Mouse (Mus musculus): ENCODE data around the gene Cntrl.

Gene Cntrl

DNA sequence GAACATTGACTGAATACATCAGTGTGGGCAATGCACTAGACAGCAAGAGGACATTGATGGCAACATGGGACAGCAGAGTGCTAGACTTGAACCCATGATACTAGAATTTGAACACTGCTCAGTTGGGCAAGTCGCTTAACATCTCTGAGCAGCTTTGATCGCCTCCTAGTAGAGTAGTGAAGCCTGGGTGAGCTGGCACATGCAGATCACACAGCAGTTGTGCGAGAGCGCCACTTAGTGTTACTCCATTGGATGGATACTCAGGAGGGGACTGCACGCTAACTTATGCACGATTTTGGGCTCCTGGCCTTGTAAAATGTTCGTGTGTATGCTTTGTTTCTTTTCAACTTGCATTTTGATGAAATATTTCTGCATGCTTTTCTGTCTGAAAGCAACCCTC is 15.4 kb downstream of the Cntrl start:
- in situ Hi-C loops (cut with MboI, MseI) = loop anchor here (25.0 kb wide), 1 partner anchor 412 kb away; no protein-coding TSS in a partner anchor

DNA sequence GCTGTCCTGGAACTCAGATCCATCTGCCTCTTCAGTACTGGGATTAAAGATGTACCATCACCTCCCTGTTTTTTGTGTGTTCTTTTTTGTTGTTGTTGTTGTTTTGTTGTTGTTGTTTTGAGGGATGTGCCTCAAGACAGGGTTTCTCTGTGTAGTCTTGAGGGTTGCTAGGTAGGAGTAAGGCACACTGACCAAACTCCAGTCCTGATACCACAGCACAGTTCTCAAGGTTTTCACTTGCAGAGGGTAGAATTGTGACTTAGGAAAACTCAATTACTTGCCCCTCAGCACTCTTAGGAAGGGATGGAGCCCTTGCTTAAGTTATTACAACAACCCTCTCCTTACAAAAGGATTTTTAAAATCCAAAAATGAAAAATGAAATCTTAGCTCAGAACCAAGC is 22.2 kb downstream of the Cntrl start:
- in situ Hi-C loops (cut with MboI, MseI) = loop anchor here (25.0 kb wide), 1 partner anchor 419 kb away; no protein-coding TSS in a partner anchor

DNA sequence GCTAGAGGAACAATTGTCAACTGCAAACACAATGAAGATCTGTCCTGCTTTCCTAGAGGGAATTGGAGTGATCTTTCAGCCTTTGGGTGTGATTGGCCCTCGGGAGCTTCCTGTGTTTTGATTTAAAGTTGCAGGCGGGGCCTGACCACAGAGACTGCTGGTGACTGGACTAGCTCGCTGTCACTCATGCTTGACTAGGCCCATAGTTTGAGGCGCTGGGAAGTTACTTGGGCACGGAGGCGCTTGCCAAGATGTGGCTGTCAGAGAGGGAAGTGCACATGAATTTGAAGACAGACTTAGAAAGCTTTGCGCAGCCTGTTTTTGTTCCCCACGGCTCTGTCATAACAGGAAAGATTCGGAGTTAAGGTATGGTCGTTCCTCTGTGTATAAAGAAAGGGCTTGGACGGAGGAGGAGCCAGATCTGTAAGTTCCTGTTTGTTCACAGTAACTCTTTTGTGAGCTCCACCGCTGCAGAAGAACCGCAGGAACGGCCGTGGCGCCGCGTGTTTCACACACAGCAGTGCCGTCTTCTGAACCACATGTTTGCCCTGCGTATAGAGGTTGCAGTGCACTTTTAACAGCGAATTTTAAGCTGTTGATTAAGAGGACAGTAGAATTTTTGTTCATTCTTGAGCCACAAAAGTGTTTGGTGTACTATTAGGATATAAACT is 22.8 kb downstream of the Cntrl start:
- in situ Hi-C loops (cut with MboI, MseI) = loop anchor here (25.0 kb wide), 1 partner anchor 420 kb away; no protein-coding TSS in a partner anchor

DNA sequence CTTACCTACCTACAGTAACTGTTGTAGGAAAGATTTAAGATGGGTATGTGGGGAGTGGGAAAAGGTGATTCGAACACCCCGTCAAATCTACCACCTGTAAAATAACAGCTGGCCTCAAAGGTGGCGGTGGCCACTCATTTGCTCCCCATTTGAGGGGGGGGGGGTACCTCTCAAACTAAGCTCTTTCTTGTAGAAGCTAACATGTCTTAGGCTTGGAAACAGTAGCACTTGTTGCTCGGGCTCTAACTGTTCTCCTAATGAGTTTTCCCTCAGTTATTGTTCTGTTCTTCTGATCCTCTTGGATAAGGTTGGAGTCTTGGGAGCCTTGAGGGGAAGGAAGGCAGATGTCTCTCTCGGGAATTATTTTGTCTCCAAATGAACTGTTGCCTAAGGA is 23.4 kb downstream of the Cntrl start:
- in situ Hi-C loops (cut with MboI, MseI) = loop anchor here (25.0 kb wide), 1 partner anchor 420 kb away; no protein-coding TSS in a partner anchor

DNA sequence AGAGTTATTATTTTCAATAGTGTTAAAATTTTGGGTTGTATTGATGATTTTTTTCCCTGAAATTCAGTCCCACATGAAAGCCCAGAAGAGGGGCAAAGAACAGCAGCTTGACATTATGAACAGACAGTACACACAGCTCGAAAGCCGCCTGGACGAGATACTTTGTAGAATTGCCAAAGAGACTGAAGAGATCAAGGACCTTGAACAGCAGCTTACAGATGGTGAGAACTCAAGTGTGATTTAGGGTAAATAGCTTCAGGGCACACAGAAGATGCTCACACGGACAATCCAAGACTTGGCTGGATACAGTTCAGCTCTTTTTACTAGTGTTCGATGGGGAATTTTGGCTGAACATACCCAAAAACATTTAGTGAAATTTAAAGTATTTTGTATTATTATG is 24.6 kb downstream of the Cntrl start:
- in situ Hi-C loops (cut with MboI, MseI) = loop anchor here (25.0 kb wide), 1 partner anchor 422 kb away; no protein-coding TSS in a partner anchor

DNA sequence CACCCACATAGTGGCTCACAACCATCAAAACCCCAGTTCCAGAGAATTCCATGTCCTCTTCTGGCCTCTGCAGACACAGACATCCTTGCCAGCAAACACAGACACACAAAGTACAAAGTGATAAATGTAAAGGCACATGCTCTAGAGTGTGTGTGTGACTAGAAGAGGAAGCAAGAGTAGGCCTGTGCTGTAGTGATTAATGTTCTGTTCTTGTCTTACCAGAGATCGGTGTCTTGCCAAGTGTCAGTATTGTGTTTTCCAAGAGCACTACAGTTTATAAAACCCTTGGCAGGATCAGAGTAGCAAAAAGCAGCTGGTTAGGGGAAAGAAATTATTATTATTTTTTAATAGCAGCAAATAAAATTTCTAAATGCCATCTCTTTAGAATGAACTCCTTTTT is 29.3 kb downstream of the Cntrl start:
- in situ Hi-C loops (cut with MboI, MseI) = loop anchor here (25.0 kb wide), 1 partner anchor 426 kb away; no protein-coding TSS in a partner anchor

DNA sequence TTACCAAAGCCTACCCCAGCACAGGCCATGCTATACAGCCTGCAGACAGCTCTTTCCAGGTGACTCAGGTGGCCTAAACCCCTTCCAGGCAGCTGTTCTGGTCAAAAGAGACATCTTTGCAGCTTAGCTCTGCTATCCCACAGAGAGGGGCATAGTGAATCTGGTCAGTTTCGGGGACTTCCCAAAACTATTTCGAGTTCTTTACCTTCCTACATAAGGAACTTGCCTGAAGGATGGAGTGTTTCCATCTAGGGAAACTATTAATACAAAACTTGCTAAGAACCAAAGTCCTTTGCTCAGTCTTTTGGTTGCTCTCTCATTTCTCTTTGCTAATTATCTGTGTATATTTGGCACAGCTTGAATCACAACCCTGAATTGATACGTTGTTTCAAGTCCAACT is 32.4 kb downstream of the Cntrl start:
- in situ Hi-C loops (cut with MboI, MseI) = loop anchor here (5.0 to 25.0 kb wide), 2 partner anchors 46 to 429 kb away; no protein-coding TSS in a partner anchor

DNA sequence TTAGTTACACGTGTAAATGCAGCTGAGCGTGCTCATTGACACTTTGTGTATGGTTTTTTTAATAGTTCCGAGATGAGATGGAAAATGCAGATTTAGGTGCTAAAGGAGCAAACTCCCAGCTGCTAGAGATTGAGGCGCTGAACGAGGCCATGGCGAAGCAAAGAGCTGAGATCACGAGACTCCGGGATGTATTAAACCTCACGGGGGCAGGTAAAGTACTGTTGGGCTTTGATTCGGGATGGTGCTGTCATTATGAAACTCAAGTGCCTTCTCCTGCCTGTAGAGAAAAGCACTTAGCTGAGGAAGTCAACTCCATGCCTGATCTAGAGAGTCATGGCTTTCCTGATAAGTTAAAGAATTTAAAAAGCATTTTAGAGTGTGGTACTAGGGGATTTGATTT is 39.5 kb downstream of the Cntrl start:
- in situ Hi-C loops (cut with MboI, MseI) = loop anchor here (25.0 kb wide), 1 partner anchor 437 kb away; no protein-coding TSS in a partner anchor

DNA sequence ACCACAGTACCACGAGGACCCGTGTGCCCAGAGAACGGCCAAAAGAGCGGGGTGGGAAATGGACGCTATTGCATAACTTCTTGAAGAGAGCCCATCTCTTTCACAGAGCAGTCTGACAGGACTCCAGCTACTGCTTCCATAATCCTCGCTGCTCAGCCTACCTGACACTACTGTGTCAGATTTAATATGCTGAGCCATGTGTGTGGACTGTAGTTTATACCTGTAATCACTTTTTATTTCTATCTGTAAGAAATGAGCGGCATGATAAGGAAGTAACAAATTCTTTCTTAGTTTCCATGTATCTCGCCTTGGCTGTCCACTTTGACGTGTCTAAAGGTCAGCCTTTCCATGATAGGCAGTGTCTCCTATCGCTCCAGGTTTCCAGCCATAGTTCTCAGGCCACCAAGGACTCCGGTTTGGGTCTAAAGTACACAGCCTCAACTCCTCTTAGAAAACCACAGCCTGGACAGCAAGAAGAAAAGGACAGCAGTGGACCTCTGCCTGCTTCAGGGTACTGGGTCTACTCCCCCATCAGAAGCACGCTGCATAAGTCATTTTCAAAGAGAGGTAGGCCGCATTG is 42.1 kb downstream of the Cntrl start:
- in situ Hi-C loops (cut with MboI, MseI) = no loop called here

DNA sequence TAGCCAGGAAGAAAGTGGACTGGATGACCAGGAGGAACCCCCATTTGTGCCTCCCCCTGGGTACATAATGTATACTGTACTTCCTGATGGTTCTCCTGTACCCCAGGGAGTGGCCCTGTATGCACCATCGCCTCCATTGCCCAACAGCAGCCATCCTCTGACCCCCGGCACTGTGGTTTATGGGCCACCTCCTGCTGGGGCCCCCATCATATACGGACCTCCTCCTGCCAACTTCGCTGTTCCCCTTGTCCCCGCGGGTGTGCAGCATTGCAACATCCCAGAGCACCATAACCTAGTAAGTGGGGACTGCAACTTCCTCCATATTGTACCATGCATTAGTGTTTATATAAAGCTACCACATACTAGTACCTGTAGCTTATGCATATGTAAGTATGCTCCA is 43.9 kb downstream of the Cntrl start:
- in situ Hi-C loops (cut with MboI, MseI) = no loop called here

DNA sequence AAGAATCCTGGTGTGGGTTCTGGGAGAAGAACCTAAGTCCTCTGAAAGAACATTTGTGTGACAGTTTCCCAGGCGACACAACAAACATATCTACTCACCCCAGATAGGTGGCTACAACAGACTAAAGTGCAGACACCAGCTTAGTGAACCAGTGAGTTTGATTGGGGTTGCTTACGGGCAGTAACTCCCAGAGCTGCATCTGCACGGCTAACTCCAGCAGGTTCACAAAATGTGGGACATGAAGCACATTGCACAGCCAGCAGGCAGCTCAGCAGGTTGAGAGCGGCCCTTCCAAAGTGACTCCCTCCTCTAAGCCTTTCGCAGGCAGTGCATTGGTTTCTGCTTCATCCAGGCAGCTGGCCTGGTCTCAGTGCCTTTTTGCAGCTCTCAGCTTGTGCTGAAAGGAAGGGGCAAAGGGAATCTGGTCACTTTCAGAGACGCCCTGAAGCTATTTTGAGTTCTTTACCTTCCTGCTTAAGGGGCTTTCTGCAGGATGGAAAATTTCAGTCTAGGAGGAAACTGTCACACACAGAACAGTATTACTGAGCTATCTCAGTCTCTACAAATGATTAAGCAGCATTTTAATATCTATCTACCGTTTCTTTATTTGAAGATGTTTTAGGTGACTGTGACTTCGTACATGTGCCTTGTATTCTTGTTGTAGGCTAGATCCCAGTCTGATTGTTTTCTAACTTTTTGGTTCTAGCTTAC is 44.7 kb downstream of the Cntrl start:
- in situ Hi-C loops (cut with MboI, MseI) = no loop called here

DNA sequence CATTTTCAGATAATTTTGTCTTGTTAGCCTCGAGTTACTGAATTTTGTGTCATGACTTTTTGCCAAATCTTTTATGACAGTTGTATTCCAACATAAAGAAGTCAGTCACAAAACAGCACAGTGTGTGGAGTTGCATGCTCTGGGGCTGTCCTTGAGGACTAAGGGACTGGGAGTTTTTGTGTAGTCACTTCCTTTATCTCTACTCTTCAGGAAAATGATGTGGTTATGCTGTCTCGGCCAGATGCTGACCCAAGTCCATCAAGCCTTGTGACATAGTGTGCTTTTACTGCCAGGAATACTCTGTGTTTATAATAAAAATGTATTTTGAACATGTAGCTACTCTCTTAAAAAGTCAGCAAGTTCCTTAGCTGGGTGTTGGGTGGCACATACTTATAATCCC is 47.7 kb downstream of the Cntrl start:
- in situ Hi-C loops (cut with MboI, MseI) = no loop called here

DNA sequence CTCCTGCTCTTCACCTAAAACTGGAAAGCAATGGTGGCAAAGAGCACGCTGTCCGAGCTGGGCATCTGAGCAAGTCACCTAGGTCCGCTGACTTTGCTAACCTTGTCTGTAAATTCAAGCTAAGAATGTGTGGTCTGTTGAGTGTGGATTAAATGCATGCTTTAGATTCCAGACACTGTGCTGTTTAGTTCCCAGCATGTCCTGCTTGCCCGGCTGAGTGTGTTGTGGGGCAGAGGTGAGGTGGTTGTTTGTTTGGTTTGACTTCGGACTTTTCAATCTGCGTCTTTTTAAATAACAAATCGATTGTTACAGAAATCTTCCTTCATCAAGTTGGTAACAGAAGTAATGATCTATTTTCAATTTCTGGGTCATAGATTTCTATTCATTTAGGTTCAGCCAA is 48.5 kb downstream of the Cntrl start:
- in situ Hi-C loops (cut with MboI, MseI) = no loop called here

DNA sequence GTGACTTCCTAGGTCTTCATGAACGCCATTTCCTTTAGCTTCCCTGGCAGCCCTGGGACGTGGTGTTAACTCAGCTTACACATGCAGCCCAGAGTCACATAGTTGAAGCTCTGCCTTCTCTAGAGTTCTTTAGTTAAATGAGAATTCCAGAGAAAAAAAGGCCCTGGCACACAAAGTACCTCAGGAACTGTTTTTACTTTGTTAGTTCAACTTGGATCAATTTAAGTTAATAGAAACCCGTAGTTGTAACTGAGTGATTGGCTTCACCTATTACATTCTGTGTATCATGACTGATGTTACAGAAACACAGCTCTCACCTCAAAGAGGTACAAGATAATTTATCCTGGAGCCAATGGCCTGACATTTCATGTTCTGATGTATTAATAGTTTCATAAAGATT is 49.1 kb downstream of the Cntrl start:
- in situ Hi-C loops (cut with MboI, MseI) = no loop called here

DNA sequence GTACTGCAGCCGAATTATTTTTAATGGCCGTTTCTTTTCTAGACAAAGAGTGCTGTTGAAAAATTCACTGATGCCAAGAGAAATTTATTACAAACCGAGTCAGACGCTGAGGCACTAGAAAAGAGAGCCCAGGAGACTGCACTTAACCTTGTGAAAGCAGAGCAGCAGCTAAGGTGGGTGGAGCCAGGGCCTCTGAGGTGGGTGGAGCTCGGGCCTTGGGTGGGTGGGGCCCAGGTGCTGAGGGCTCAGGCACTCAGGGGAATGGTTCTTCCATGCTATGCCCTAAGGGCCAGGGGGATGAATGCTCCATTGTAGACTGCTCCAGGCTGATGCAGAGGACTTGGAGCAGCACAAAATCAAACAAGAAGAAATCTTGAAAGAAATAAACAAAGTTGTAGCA is 50.9 kb downstream of the Cntrl start:
- in situ Hi-C loops (cut with MboI, MseI) = no loop called here

DNA sequence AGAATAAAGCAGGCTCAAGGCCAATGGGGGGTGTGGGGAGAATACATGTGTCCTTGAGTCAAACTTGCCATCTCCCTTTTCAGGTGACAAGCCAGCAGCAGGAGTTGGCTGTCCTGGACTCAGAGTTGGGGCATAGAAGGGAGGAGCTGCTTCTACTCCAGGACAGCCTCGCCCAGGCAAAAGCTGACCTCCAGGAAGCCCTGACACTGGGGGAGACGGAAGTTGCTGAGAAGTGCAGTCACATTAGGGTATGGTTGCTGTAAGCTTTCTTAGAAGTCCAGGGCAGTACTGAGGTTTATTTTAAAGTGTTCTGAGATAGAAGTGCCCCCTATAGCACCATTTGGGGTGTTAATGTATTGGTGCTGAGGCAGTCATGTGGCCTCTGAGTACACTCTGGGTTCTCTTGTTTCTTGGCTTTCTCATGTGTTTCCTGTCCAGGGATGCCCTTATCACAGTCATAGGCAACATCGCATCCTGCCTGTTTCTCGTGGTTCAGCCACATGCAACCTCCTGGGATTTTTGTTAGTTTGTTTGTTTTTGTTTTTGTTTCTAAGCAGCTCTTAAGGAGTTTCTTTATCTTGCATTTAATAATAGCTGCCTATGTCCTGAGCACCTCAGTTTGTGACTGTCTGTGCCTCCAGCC is 52.7 kb downstream of the Cntrl start:
- in situ Hi-C loops (cut with MboI, MseI) = no loop called here

DNA sequence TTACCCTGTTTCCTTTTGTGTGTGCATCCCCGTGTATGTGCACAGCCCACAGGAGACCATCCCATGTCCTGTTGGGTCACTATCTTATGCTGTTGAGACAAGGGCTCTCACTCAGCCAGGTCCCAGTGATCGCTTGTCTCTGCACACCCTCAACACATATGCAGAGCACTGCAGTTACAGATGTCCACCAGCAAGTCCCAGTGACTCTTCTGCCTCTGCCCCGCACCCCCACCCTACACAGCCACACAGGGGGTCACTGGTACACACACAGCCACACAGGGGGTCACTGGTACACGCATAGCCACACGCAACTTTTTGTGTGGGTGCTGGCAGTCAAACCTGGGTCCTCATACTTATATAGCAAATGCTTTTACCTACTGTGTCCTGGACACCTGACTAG is 54.1 kb downstream of the Cntrl start:
- in situ Hi-C loops (cut with MboI, MseI) = no loop called here

DNA sequence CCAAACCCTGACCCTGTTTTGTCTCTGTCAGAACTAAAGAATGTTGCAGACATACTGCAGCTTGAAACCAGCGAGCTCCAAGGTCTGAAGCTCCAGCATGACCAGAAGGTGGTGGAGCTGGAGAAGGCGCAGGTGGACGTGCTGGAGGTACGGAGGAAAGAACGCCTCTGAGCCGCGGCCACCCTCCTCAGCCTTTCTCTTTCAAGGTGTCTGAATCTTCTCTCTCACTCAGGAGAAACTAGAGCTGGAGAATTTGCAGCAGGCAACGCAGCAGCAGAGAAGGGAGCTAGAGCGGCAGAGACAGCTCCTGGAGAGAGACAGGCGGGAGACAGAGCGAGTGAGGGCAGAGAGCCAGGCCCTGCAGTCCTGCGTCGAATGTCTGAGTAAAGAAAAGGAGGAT is 56.1 kb downstream of the Cntrl start:
- in situ Hi-C loops (cut with MboI, MseI) = no loop called here

DNA sequence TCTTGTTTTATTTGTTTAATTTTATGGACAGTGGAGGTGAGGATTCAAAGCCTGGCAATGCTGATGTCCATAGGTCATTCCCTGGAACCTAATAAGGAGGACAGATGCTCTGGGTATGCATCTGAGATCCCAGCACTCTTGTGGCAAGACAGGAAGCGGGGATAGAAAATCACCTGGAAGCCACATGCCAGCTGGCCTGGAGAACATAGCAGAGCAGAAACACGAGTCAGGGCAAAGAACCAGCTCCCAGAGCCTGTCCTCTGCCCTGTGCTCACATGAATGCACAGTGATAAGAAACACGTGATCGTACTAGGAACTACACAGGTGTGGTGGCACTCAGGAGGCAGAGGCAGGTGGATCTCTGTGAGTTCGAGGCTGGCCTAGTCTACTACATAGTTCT is 57.5 kb downstream of the Cntrl start:
- in situ Hi-C loops (cut with MboI, MseI) = no loop called here

DNA sequence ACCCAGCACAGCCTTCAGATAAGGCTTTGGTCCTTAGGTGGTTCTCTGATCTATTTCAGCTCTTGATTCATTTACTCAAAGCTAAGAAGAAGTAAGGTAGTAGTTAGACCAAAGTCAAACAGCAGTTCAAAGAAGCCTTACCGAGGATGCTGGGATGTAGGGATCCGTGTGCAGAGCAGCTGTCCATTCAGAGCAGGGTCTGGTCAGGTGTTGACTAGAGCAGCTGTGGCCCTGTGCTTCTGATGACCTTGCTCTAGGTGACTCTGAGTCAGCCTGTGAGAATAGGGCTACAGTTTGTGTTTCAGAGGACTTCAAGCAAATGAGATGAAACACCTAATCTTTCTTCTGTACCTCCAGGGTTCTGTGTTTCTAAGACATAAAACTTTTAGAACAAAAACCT is 60.2 kb downstream of the Cntrl start:
- in situ Hi-C loops (cut with MboI, MseI) = no loop called here

DNA sequence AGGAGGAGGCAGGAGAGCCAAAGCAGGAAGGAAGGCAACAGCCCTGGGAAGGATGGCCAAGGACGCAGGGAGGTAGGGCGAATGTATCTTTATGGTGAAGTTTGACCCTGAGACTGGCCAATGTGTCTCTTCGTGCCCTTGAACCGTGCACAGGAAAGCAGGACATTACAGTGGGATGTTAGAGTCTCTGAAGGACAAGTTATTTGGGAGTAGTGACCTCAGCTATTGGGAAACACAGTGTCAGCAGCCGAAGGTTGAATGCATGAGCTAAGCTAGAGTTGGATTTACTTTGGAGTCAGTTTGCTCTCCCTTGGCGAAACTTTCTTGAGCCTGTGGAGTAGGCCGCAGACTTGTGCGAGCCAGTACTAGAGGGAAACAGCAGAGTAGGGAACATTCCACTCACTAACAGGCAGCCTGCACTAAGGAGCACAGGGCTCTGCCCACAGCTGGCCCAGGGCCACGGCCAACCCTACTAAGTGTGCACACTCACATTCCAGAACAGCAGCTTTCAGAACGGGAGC is 62.1 kb downstream of the Cntrl start:
- in situ Hi-C loops (cut with MboI, MseI) = no loop called here

DNA sequence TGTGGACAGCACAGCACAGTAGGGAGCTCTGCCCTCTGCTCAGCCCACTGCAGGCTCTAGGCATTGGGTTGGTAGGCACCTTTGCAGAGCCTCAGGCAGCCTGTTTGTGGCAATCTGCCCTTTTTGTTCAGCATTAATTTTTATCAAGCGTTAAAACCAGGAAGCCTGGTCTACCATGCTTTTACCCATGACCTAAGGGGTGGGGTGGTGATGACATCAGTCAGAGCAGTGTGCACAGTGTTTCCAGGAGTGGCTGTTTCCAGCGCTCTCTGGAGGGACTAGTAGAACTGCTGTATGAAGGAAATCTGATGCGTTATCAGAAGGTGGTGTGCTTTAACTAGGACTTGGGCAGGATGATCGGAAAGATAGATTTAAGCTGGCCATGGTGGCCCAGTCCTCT is 63.0 kb downstream of the Cntrl start:
- in situ Hi-C loops (cut with MboI, MseI) = no loop called here
